Mouse (Mus musculus): ENCODE measurements around the gene Kcnj9. TPM values are rescaled to one million over a fixed set of nuclear protein-coding genes. Genes with fewer than 3 reads are reported as not detected.

The Kcnj9 gene
- not detected for total RNA-seq (2021)
- long read RNA-seq, experiment 1 = 0 reads
- long read RNA-seq, experiment 2 = 0 reads

DNA sequence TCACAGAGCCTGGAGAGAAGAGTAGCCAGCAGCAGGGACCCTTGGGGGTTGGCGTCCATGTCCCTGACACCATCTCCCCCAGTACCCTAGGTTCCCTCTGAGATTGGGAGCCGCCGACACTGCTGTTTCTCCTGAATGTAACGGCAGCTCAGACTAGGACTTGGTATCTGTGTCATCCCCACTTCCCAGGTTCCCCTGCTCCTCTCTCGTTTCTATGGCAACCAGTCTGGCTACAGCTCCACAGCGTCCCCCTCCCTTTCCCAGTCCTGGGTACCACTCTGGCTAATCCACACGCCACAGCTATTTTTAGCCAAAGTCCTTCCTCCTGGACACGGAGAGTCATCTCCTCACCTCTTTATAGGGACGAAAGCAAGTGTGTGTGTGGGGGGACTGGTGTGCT, at the start of gene Kcnj9:
Gene Kcnj9 (minus strand): TSS at position 188 of the 400 bp plus-strand sequence.
- DNase-seq = no peak

DNA sequence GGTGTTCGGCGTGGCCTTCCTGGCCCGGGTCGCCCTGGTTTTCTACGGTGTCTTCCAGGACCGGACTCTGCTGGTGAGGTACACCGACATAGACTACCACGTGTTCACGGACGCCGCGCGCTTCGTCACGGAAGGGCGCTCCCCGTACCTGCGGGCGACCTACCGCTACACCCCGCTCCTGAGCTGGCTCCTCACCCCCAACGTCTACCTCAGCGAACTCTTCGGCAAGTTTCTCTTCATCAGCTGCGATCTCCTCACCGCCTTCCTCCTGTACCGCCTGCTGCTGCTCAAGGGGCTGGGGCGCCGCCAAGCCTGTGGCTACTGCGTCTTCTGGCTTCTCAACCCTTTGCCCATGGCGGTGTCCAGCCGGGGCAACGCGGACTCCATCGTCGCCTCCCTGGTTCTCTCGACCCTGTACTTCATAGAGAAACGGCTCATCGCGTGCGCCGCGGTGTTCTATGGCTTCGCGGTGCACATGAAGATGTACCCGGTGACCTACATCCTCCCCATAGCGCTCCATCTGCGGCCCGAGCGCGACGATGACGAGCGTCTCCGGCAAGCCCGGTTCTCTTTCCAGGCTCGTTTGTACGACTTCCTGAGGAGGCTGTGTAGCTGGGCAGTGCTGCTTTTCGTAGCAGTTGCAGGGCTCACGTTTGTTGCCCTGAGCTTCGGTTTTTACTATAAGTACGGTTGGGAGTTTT, 47.8 kb upstream of the Kcnj9 start:
- peak in 1 of 2 experiments; percentile 16 for DNase-seq

DNA sequence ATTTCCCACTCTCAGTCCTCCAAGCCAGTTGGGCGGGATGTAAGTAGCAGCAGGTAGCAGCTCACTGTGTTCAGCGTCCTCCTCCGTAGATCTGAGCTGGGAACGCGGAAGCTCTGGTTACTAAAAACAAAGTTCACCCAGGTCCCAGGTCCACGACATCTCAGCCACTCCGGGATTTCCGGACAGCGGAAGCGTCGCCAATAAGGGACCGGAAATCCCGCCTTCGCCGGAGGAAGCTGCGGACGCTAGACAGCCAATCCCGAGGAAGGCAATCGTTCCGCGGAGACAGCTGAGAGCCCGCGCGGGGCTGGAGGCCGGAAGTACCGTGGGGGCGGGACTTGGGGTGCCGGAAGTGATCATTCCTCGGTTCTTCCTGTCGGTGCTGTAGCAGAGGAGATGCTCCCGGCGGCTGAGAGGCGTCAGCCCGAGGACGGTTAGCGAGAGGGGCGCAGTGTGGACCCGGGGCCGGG, 47.1 kb upstream of the Kcnj9 start, which contains the start of gene Pigm:
Gene Pigm (plus strand): TSS at position 349 of the 470 bp plus-strand sequence.
- DNase-seq = peak; percentile 97 to 98

DNA sequence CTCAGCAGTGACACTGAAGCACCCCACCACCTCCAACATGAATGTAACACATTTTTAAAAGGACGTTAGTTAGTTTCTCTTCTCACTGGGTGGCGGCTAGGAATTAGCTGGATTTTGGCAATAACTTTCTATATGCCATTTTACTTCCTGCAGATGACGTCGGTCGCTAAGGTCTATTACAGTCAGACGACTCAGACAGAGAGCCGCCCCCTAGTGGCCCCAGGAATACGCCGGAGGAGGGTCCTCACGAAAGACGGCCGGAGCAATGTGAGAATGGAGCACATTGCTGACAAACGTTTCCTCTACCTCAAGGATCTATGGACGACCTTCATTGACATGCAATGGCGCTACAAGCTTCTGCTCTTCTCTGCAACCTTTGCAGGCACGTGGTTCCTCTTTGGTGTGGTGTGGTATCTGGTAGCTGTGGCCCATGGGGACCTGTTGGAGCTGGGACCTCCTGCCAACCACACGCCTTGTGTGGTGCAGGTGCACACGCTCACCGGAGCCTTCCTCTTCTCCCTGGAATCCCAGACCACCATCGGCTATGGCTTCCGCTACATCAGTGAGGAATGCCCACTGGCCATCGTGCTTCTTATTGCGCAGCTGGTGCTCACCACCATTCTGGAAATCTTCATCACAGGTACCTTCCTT, 39.8 kb upstream of the Kcnj9 start:
- peak; percentile 21 to 30 for DNase-seq

DNA sequence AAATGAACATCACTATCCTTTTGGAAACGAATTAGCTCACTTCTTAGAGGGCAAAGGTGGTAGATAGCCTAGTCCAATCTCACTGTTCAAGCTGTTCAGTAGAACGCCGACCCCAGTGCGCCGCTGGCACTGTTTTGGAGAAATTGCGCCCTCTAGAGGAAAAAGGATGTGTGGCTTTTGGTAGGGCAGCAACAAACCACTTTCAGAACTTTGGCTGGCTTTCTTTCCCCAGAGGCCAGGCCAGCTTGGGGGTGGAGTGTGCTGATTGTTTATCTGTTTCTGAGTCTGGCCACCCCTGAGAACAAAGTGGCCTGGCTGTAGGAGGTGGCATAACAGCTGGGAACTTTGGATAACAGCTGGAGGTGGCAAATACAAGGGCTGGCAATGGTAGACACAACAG, 35.6 kb upstream of the Kcnj9 start:
- peak; percentile 37 to 47 for DNase-seq

DNA sequence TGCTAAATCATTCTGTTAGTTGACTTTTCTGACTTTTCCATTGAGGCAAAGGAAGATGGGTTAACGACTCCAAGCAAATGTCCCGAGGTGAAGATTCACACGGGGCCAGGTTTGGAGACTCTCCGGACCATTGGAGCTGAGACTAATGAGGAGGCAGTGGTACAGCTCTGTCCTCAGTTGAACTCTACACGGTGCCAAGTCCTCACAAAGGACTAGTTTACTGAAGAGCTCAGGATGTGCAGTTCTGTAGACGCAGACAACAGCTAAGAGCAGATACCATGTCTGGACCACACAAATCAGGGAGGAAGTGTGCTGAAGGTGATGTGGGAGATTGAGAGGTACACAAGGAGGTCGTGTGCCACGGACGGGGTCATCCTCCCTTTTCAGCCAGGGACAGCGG, 29.2 kb upstream of the Kcnj9 start:
- no peak for DNase-seq

DNA sequence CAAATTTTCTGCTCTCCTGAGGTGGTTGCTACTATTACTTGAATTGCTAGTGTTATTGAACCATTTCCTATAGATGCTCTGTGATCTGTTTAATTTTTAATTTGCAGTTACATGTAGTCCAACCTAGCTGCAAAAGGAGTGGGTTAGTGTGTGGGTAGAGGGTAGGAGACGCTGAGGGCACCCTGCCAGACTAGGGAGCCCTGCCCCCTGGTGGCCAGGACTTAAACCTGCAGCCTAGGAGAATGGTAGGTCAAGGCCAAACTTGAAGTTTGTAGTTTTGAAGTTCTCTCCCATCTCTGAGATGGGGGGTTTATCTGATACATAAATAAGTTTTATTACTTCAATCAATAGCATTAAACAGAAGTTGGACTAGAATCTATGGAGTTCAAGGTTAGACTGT, 28.4 kb upstream of the Kcnj9 start:
- peak; percentile 36 to 74 for DNase-seq

DNA sequence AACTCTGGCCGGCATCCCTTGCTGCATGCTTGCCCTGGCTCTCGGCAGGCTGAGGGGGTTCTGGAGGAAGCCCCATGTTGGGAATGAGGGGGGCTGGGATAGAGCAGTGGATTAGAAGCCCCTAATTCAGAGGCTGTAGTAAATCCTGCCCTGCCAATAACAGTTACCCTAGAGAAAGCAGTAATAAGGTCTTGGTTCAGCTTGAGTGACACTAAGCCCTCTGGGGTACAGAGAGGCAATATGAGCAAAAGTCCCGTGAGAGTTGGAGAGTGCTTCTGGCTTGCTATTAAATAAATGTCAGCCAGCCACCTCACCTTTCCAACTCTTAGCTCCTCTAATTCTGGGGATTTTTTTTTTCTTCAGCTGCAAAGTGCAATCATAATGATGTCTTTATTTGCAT, 26.2 kb upstream of the Kcnj9 start:
- no peak for DNase-seq

DNA sequence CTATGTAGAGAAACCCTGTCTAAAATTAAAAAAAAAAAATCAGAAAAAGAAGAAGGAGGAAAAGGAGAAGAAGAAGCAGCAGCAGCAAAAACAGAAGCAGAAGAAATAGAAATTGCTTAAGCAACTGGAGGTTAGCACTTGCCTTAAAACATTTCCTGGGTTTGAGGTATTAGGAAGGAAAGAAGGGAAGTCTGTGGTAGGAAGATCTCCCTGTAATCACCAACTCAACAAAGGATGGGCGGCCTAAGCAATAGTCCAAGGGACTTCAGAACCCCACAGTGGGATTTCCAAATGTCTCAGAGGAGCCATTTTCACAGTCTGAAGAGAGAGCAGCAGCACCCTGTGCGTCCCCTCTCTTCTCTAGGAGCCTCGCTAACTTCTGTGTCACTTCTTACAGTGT, 23.3 kb upstream of the Kcnj9 start:
- DNase-seq = no peak

DNA sequence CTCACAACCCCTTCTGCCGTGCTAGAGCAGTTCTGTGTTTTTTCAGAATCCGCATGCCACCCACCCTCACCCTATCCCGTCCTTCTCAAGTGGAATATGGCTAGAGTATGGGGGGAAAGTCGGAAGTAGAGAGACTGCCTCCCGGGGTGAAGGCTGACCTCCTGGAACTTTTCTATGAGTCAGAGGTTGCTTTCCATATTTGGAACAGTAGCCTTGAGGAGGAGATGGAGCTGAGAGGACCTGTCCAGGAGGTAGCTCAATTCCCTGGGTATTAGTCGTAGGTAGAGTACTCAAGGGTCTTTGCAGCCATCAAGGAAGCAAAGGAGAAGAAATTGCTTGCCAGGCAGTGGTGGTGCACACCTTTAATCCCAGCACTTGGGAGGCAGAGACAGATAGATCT, 22.9 kb upstream of the Kcnj9 start:
- no peak for DNase-seq

DNA sequence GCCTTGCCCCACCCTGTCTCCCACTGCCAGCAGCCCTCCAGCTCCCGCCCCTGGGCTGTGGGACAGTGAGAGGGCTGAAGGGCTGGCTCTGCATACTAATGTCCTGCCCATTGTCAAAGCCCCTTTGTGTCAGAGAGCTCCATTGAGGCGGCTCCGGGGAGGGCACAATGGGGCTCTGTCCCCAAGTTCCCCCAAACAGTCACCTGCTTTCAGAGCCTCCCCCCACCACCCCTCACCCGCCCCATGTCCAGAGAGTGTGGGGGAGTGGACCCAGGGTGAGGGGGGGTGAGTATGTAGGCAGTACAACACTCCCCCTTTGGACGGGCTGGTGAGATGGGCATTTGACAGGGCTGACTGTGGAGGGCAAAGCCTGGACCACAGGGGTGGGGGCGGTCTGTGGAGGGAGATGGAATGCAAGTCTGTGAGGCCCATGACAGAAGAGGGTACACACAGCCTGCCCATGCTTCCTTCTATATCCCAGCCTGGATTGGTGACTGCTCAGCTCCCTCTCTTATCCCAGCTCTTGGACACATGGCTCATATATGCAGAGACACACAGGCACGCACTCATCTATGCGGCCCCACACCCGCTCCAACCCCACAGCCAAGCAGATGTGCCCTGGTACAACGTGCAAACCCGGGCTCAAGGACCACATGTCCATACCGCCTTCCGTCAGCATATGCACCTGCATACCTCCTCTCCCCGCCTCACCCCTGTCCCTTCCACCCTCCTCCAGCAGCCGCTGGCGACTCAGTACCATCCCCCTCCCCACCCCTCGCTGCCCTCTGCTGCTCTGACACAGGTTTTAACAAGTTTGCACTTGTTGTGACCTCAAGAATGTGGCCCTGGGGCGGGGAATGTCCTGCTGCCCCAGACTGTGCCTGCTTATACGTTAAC, 21.0 kb upstream of the Kcnj9 start:
- DNase-seq = no peak

DNA sequence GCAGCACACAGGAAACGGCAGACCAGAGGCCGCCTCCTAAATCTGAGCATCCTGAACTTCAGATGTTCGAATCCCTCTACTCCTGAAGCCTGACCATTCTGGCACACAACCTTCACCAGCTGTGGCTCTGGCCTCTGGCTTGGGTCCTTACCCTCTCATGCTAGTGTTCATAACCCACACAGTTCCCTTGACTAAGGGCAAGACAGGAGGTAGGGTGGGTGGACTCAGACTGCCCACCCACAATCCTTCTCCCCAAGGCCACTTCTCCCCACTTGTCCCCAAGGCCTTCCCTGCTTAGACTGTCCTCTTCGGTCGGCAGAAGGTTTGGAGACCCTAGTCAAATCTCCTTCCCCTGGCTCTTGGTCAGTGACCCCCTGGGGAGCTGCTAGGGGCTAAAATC, 20.4 kb upstream of the Kcnj9 start:
- DNase-seq = no peak

DNA sequence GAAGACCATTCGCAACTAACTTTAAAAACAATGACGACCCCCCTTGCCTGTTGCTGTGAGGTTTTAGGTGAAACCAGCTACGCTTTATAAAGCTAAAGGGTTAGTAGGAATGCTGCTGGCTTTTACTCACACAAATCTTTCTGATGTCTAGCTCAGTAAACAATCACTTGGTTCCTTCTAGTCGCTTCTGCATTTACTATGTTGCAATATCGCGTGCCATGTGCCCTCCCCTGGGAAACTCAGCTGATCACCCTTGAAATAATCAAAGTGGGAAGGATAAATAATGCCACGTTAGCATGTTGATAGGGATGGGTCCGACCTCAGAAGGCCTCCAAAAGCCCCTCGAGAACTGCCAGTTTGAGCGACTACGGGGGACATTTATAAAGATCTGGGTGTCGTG, 18.3 kb upstream of the Kcnj9 start:
- peak in 1 of 2 experiments; percentile 37 for DNase-seq

DNA sequence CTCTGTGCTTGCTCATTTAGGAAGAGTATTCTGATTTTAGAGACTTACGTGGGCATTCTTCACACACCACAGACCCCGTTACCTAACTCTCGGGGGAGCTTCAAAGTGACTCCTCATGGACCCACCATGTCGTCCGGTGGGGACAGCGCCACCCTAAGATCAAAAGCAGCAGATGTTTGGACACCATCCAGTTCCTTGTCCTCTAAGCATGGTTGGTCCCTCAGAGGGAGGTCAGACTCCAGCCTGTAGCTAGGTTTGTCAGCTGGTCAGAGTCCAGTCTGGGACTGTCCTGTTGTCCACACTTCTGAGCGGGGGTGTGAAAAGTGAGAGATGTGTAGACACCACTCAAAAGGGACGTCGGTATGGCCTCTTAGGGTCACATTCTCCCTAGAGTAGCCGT, 17.6 kb upstream of the Kcnj9 start:
- DNase-seq = no peak

DNA sequence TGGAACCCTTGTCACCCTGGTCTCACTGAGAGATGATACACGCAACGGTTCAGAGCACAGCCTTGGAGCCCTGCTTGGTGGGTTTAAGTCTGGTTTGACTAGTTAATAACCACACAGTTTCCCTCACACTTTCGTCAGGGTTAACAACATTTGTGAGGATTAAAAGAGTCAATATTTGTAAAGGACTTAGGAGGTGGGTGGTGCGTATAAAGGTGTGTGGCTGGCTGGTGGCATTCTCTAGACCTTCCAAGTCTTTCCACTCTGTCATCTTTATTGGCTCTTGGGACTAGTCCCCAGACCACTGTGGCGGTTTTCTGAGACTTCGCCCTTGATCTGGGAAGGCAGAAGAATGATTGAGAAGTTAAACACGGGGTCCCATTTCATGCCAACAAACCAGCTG, 15.7 kb upstream of the Kcnj9 start:
- no peak for DNase-seq

DNA sequence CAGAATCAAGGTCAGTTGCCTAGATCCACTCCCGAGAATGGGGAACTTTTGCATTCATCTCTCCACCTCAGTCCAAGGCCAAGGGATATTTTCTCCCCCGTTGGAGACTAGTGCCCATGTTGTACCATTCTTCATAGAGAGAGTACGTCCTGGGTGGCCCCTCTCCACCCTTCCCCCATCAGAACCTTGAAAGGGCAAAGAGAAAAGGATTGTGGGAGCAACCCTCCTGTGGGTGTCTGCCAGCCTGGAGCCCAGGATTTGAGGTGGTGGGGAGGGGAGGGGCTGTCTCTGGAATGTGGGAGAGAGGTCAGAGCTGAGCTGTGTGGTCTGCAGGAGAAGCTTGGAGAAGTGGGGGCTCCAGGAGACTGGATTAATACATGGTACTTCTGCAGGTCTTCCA, 14.8 kb upstream of the Kcnj9 start:
- DNase-seq = no peak

DNA sequence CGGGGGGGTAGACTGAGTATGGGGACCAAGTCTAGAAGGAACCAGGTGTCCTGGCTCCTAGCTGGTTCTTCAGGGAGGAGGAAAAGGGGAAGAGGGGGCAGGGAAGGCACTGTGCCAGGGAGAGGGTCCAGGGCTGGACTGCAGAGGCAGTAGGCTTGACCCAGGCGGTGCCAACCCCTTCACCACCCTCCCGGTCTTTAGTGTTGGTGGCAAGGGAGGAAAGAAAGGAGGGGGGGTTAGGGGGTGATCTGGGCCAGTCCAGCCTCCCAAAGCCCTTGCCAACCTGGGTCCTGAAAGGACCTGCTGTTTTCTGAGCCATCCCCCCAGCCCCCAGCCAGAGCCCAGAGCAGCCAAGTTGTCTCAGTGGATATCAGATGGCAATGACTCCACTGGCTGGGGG, 13.6 kb upstream of the Kcnj9 start:
- no peak for DNase-seq

DNA sequence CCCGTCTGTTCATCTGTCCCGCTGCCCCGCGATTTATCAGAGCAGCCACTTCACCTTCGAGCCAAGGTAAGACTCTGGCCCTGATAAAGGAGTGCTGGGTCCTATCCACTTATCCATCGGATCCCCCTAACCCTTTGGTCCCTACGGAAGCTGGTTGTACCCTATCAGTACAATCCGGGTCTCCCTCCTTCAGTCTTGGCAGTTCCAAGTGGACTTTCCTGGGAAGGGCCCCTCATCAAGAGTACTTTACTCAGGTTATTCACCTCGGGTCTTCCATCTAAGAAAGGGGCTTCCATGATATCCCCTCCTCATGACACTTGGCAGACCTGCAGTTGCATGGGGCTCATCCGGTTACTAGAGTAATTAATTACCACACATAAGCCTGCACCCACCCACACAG, 12.3 kb upstream of the Kcnj9 start:
- no peak for DNase-seq

DNA sequence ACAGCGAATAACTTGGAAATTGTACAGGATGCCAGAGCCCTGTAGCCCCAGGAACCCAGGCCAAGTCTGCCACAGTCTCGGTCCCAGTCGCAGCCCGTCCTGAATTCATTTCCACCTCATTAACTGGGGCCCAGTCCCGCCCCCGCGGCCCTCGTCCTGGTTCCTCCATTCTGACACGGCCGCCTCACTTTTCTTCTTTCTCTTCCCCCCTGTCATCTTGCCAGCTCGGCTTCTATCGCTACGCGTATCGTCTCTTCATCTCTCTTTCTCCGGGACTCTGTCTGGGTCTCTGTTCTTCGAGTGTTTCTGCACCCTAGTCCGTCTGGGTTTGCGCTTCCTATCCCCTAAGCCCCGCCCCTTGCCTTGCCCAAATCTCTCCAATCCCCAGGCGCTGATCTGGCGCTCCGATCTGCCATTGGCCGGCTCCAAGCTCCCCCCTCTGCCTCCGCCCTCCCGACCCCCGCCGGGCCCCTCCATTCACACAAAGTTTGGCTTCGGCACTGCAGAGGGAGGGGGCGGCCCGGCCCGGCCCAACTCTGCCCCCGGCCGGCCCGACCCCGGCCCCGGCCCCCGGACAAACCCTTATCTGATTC, 11.7 kb upstream of the Kcnj9 start, which contains the start of gene Kcnj10:
Gene Kcnj10 (plus strand): TSS at position 482 of the 593 bp plus-strand sequence.
- DNase-seq = peak; percentile 59 to 70

DNA sequence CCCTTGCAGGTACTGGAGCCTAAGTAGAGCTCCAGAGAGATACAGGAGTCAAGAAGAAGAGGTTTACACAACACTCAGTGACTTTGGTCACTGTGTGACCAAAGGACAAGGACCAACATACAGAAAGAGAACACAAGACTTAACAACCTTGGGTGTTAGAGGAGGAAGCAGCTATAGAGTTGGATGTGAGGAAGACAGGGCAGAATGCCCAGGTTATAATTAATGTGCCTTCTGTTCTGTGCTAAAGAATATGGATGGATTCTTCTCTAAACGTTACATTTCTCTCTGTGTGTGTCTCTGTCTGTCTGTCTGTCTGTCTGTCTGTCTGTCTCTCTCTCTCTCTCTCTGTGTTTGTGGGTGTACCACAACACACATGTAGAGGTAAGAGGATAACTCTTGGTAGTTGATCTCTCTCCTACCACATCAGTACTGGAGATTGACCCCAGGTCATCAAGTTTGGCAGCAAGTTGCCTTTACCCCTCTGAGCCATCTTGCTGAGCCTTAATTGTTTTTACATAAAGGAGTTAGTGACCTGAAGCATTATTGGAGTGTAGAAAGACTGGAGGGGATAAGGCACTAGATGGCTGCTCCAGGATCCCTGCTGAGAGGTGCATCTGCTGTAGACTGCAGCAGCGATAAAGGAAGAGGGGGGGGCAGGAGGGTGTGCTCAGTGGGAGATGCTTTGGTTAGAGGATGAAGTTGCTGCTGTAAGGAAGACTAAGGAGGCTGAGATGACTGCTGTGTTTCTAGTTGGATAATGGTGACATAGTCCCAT, 8.5 kb upstream of the Kcnj9 start:
- DNase-seq = no peak

DNA sequence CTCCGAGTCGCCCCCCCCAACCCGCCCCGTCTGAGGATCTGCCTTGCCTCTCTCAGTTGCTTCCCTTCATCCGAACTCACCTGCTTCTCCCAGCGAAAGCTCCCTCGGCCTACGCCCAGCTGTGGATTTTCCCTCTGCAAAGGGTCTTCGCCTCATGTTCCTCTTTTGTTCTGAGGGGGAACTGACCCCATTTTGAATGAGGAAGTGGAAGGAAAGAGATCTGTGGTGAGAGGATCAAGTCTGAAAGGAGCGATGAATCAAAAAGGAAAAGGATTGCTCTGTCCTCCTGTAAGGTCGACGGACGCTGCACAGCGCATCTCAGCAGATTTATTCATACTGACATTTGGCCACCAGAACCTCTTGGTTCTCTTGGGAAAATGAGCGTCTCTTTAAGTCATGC, 6.7 kb upstream of the Kcnj9 start:
- DNase-seq = no peak

Measured in heart, adult 18-20 months (tissue).